Mouse (Mus musculus): ENCODE results near the gene Tent4b. TPM values are rescaled to one million over a fixed set of nuclear protein-coding genes. Genes with fewer than 3 reads are reported as not detected.

Gene Tent4b
- polyA plus RNA-seq, 1 experiment from 2014 or later = 12.0 TPM

DNA sequence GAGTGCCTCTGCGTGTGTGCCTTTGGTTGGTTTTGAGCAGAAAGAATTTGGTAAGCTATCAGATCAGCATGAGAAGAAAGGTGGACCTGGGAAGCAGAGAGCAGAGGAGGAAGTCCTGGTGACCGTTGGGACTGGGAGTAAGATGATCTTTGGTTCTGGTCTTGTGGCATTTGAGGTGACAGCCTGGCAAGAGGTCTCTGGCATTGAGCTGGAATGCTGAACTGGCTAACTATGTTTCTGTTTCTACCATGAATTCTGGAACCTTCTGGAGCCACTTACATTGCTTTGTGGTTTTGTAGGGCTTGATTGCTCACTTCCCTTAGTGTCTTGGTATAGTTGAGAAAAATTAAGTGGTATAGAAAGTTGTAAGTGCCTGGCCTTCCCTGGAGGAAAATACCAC is 38.6 kb downstream of the Tent4b start:
- ATAC-seq (replicated peaks; ENCODE audit: insufficient number of reproducible peaks, low FRiP score, low TSS enrichment, low read depth) (no peak), DNase-seq (ENCODE audit: low spot score) (no peak)
- no peak overlapping the region for H3K4me2 ChIP-seq (ENCODE audit: low read depth, low read length)
- 73% methylated on average over 2 of the region's 2 CpGs for WGBS
- H3K27ac ChIP-seq (replicated peaks; ENCODE audit: low read depth, low read length) = no peak overlapping the region
- no peaks in the 10 kb centered on the region for H3K36me3 ChIP-seq (replicated peaks; ENCODE audit: control insufficient read depth, insufficient read depth, low read depth, low read length)
- H3K27me3 ChIP-seq (ENCODE audit: control insufficient read depth, insufficient read depth, low read length) = no peaks in the 10 kb centered on the region
- H3K9ac ChIP-seq (replicated peaks; ENCODE audit: low read length) = no peak overlapping the region
- H3K4me3 ChIP-seq (ENCODE audit: low read depth, low read length) = no peak overlapping the region
- no peaks in the 10 kb centered on the region for H3K9me3 ChIP-seq (replicated peaks; ENCODE audit: control insufficient read depth, low read length)
- no peaks in the 10 kb centered on the region for H3K4me1 ChIP-seq (ENCODE audit: control insufficient read depth, insufficient read depth, low read length)

DNA sequence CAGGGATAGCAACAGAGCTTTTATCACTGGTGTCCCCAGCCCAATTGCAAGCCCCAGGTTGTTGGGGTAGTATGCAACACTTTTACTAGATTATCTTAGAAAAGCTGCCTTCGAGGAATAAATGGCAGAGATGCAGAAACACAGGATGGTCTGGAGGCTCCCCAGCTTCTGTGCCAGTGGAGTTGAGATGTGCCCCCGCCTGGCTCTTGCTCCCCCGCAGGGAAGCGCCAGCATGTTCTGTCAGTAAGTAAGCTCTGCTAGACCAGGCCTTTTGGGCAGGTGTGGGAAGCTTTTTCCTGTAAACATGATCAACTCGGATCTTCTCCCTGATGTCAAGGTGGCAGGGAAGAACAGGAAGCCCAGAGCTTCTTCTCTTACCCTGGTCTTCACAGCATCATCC is 40.3 kb downstream of the Tent4b start:
- Histone ChIP-seq H3K9me3 (replicated peaks; ENCODE audit: control insufficient read depth, low read length) (no peaks in the 10 kb centered on the region), H3K4me1 (ENCODE audit: control insufficient read depth, insufficient read depth, low read length) (no peaks in the 10 kb centered on the region), H3K9ac (replicated peaks; ENCODE audit: low read length) (no peak overlapping the region), H3K4me3 (ENCODE audit: low read depth, low read length) (no peak overlapping the region), H3K27me3 (ENCODE audit: control insufficient read depth, insufficient read depth, low read length) (no peaks in the 10 kb centered on the region), H3K27ac (replicated peaks; ENCODE audit: low read depth, low read length) (no peak overlapping the region), H3K4me2 (ENCODE audit: low read depth, low read length) (no peak overlapping the region), H3K36me3 (replicated peaks; ENCODE audit: control insufficient read depth, insufficient read depth, low read depth, low read length) (no peaks in the 10 kb centered on the region)
- no peak for ATAC-seq (replicated peaks; ENCODE audit: insufficient number of reproducible peaks, low FRiP score, low TSS enrichment, low read depth)
- no peak for DNase-seq (ENCODE audit: low spot score)
- WGBS = 87% methylated on average over 5 of the region's 5 CpGs

DNA sequence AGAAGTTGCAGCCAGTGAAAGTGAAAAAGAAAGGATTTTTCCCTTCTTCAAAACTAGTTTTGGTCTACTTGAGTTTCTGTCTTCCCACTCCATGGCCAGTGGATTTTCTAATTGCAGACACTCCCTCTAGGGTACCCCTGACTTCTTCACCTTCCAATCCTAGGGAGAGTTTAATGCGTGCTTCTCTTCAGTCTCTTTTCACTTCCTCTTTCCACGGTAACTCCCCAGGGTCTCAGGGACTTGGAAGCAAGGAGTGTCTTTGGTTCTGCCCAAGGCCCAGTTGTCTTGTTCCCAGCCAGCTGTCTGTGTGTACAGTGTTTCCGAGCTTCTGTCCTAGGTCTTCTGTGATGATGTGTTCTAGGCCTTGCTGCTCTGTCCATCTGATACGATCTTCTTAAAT is 42.9 kb downstream of the Tent4b start:
- no peak overlapping the region for H3K9ac ChIP-seq (replicated peaks; ENCODE audit: low read length)
- no peaks in the 10 kb centered on the region for H3K4me1 ChIP-seq (ENCODE audit: control insufficient read depth, insufficient read depth, low read length)
- no peaks in the 10 kb centered on the region for H3K27me3 ChIP-seq (ENCODE audit: control insufficient read depth, insufficient read depth, low read length)
- H3K36me3 ChIP-seq (replicated peaks; ENCODE audit: control insufficient read depth, insufficient read depth, low read depth, low read length) = no peaks in the 10 kb centered on the region
- no peak for ATAC-seq (replicated peaks; ENCODE audit: insufficient number of reproducible peaks, low FRiP score, low TSS enrichment, low read depth)
- H3K4me2 ChIP-seq (ENCODE audit: low read depth, low read length) = no peak overlapping the region
- WGBS = 90% methylated on average over 4 of the region's 4 CpGs
- DNase-seq (ENCODE audit: low spot score) = no peak
- H3K4me3 ChIP-seq (ENCODE audit: low read depth, low read length) = no peak overlapping the region
- no peak overlapping the region for H3K27ac ChIP-seq (replicated peaks; ENCODE audit: low read depth, low read length)
- H3K9me3 ChIP-seq (replicated peaks; ENCODE audit: control insufficient read depth, low read length) = no peaks in the 10 kb centered on the region

DNA sequence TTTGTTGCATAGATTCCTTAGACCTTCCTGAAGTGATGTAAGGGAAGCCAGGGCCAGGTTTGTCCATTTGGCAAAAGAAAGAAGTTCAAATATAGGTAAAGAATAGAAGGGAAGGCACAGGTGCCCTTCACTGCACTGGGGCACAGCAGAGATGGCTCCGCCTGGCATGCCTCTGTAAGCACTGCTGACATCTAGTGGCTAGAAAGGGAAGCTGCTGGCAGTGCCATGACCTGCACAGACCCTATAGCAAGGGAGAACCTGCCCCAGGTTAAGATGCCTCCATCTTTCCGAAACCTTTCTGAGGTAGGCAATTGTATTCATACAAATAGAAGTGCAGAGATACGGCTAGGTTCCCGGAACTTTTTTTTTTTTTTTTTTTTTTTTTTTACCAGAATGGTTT is 45.3 kb downstream of the Tent4b start:
- Histone ChIP-seq H3K27me3 (ENCODE audit: control insufficient read depth, insufficient read depth, low read length) (no peaks in the 10 kb centered on the region), H3K36me3 (replicated peaks; ENCODE audit: control insufficient read depth, insufficient read depth, low read depth, low read length) (no peaks in the 10 kb centered on the region), H3K4me3 (ENCODE audit: low read depth, low read length) (no peak overlapping the region), H3K4me1 (ENCODE audit: control insufficient read depth, insufficient read depth, low read length) (no peaks in the 10 kb centered on the region), H3K27ac (replicated peaks; ENCODE audit: low read depth, low read length) (no peak overlapping the region), H3K4me2 (ENCODE audit: low read depth, low read length) (no peak overlapping the region), H3K9ac (replicated peaks; ENCODE audit: low read length) (no peak overlapping the region), H3K9me3 (replicated peaks; ENCODE audit: control insufficient read depth, low read length) (no peaks in the 10 kb centered on the region)
- WGBS = 73% methylated on average over 4 of the region's 4 CpGs
- peak; percentile 62 for DNase-seq (ENCODE audit: low spot score)
- ATAC-seq (replicated peaks; ENCODE audit: insufficient number of reproducible peaks, low FRiP score, low TSS enrichment, low read depth) = no peak

DNA sequence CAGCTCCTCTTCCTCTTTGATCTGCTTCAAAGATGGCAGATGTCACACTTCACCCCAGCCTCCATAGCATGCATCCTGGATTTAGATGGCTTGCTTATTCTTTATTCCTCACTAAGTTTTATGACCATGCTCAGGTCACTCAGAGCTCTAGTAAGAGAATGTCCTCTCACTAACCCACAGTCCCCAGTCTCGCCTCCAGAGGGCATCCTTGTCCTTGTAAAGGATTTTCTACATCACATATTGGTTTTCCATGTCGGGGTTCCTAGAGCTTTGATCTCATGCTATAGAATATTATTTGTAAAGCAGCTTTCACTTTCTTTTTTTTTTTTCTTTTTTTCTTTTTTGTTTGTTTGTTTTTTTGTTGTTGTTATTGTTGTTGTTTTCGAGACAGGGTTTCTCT is 53.8 kb downstream of the Tent4b start:
- no peaks in the 10 kb centered on the region; the same call in 1 of the 2 replicates for H3K36me3 ChIP-seq (replicated peaks; ENCODE audit: control insufficient read depth, insufficient read depth, low read depth, low read length)

DNA sequence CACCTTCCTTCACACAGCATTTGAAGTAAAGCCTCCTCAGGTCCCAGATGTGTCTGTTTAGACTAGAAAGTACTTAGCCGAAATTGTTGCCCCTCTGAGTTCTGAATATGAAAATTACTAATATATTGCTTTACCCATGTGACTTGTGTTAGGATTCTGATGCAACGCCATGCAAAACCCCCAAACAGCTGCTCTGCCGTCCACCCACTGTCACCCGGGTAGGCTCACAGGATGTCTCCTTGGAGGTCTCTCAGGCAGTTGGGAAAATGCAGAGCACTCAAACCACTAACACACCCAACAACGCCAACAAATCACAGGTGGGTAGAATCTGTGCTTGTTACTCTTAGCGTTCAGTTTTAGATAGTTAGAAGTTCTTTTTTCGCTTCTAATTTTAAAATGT is 55.9 kb downstream of the Tent4b start:
- H3K9me3 ChIP-seq (replicated peaks; ENCODE audit: control insufficient read depth, low read length) = no peaks in the 10 kb centered on the region
- WGBS = 86% methylated on average over 7 of the region's 7 CpGs
- no peak overlapping the region for H3K4me3 ChIP-seq (ENCODE audit: low read depth, low read length)
- no peak overlapping the region for H3K27ac ChIP-seq (replicated peaks; ENCODE audit: low read depth, low read length)
- H3K9ac ChIP-seq (replicated peaks; ENCODE audit: low read length) = no peak overlapping the region
- H3K36me3 ChIP-seq (replicated peaks; ENCODE audit: control insufficient read depth, insufficient read depth, low read depth, low read length) = no peaks in the 10 kb centered on the region; the same call in 1 of the 2 replicates
- DNase-seq (ENCODE audit: low spot score) (no peak), ATAC-seq (replicated peaks; ENCODE audit: insufficient number of reproducible peaks, low FRiP score, low TSS enrichment, low read depth) (no peak)
- H3K4me2 ChIP-seq (ENCODE audit: low read depth, low read length) = no peak overlapping the region
- H3K4me1 ChIP-seq (ENCODE audit: control insufficient read depth, insufficient read depth, low read length) = no peaks in the 10 kb centered on the region
- no peaks in the 10 kb centered on the region for H3K27me3 ChIP-seq (ENCODE audit: control insufficient read depth, insufficient read depth, low read length)

More for the DNA sequence above, 53.8 kb downstream of the Tent4b start:
- DNase-seq (ENCODE audit: low spot score) = peak; percentile 58
- Histone ChIP-seq H3K27me3 (ENCODE audit: control insufficient read depth, insufficient read depth, low read length) (no peaks in the 10 kb centered on the region), H3K4me3 (ENCODE audit: low read depth, low read length) (no peak overlapping the region), H3K9ac (replicated peaks; ENCODE audit: low read length) (no peak overlapping the region), H3K4me1 (ENCODE audit: control insufficient read depth, insufficient read depth, low read length) (no peaks in the 10 kb centered on the region), H3K27ac (replicated peaks; ENCODE audit: low read depth, low read length) (no peak overlapping the region), H3K4me2 (ENCODE audit: low read depth, low read length) (no peak overlapping the region), H3K9me3 (replicated peaks; ENCODE audit: control insufficient read depth, low read length) (no peaks in the 10 kb centered on the region)
- WGBS = 74% methylated on average over 3 of the region's 3 CpGs
- ATAC-seq (replicated peaks; ENCODE audit: insufficient number of reproducible peaks, low FRiP score, low TSS enrichment, low read depth) = no peak

DNA sequence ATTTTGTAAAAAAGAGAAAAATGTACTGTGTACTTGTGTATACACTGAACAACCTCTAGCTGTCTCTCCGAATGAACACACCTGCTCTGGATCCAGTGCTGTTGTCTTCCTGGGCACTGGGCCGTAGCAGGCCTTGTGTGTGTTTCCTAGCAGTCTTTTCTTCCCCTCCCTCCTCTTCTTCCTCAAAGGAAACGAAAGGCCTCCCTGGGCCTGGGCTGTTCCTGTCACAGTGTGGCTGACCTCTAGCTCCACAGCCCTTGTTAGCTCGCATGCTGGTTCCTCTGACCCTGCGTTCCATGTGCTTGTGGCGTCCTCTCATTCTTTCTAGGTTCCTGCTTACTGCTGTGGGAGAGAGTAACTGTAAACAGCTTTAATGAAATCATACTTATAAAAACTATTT is 59.0 kb downstream of the Tent4b start:
- H3K9me3 ChIP-seq (replicated peaks; ENCODE audit: control insufficient read depth, low read length) = no peaks in the 10 kb centered on the region
- H3K27me3 ChIP-seq (ENCODE audit: control insufficient read depth, insufficient read depth, low read length) = no peaks in the 10 kb centered on the region
- H3K9ac ChIP-seq (replicated peaks; ENCODE audit: low read length) = no peak overlapping the region
- DNase-seq (ENCODE audit: low spot score) (no peak), ATAC-seq (replicated peaks; ENCODE audit: insufficient number of reproducible peaks, low FRiP score, low TSS enrichment, low read depth) (no peak)
- H3K27ac ChIP-seq (replicated peaks; ENCODE audit: low read depth, low read length) = no peak overlapping the region
- H3K4me2 ChIP-seq (ENCODE audit: low read depth, low read length) = no peak overlapping the region
- H3K4me1 ChIP-seq (ENCODE audit: control insufficient read depth, insufficient read depth, low read length) = no peaks in the 10 kb centered on the region
- 61% methylated on average over 6 of the region's 6 CpGs for WGBS
- H3K4me3 ChIP-seq (ENCODE audit: low read depth, low read length) = no peak overlapping the region
- no peaks in the 10 kb centered on the region for H3K36me3 ChIP-seq (replicated peaks; ENCODE audit: control insufficient read depth, insufficient read depth, low read depth, low read length)

DNA sequence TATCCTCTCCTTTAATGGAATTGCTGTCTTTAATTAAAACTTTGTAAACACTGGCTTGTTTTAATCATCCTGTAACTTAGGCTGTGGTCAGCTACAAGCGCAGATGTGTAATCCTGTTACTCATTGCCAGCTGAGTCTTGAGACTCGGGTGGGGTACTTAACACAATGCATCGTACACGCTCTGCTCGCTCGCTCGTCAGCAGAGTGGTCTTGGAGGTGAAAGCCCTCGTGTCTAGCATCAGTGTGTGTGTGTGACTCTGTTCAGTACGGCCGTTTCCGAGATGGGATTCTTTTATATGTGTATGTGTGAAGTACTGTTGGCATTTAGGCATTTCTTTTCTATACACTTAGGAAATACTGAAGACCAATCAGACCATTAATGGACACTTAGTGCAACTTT is 59.5 kb downstream of the Tent4b start:
- no peaks in the 10 kb centered on the region for H3K36me3 ChIP-seq (replicated peaks; ENCODE audit: control insufficient read depth, insufficient read depth, low read depth, low read length)
- no peaks in the 10 kb centered on the region for H3K4me1 ChIP-seq (ENCODE audit: control insufficient read depth, insufficient read depth, low read length)
- WGBS = 80% methylated on average over 11 of the region's 11 CpGs
- no peak for DNase-seq (ENCODE audit: low spot score)
- no peak overlapping the region for H3K27ac ChIP-seq (replicated peaks; ENCODE audit: low read depth, low read length)
- no peak overlapping the region for H3K4me2 ChIP-seq (ENCODE audit: low read depth, low read length)
- no peak overlapping the region for H3K4me3 ChIP-seq (ENCODE audit: low read depth, low read length)
- H3K27me3 ChIP-seq (ENCODE audit: control insufficient read depth, insufficient read depth, low read length) = no peaks in the 10 kb centered on the region
- H3K9me3 ChIP-seq (replicated peaks; ENCODE audit: control insufficient read depth, low read length) = no peaks in the 10 kb centered on the region
- no peak overlapping the region for H3K9ac ChIP-seq (replicated peaks; ENCODE audit: low read length)
- ATAC-seq (replicated peaks; ENCODE audit: insufficient number of reproducible peaks, low FRiP score, low TSS enrichment, low read depth) = no peak
